Mouse (Mus musculus): ENCODE measurements around the gene Stx1a. TPM values are rescaled to one million over a fixed set of nuclear protein-coding genes. Genes with fewer than 3 reads are reported as not detected.

Stx1a gene
- polyA plus RNA-seq (2015; fragmentation: Nextera tagmentation; extraction: Ambion mirVana) = 9.9 and 11.3 TPM in 2 replicates

GRCm38 (mm10) chr5:135023344-135024173 lies at the start of gene Stx1a:
Gene Stx1a, plus strand, starts transcription at chr5:135023482.
- Histone ChIP-seq H3K36me3 (no peaks in the 10 kb centered on the region), H3K9ac (peak within 1 kb of the TSS; percentile 76), H3K27ac (peak within 1 kb of the TSS; percentile 51), H3K27me3 (no peaks in the 10 kb centered on the region), H3K4me2 (peak within 1 kb of the TSS; percentile 93), H3K4me1 (peaks cover 47% of the 10 kb centered on the region), H3K4me3 (peak within 1 kb of the TSS; percentile 73), H3K9me3 (no peaks in the 10 kb centered on the region)
- peak; percentile 89 for ATAC-seq (ENCODE audit: insufficient number of reproducible peaks, low FRiP score, low TSS enrichment, low read depth)
- under 1% methylated on average over 61 of the region's 61 CpGs for WGBS

DNA sequence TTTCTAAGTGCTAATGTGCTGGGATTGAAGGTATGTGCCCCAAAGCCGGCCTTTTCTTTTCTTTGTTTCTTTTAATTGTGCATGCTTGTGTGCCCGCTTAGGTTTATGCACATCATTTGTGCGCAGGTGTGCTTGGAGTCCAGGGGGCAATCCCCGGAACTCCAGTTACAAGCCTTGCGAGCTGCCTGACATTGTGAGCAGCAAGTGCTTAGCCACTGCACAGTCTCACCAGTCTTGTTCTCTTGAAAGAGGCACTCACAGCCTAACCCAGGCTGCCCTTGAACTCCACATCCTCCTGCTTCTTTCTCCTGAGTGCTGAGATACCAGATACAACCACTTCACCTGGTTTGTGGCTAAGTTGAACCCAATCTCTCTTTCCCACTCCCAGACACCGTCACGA lies 49.8 kb upstream of the Stx1a start:
- H3K27me3 ChIP-seq = no peaks in the 10 kb centered on the region
- no peak overlapping the region for H3K27ac ChIP-seq
- H3K9me3 ChIP-seq = no peaks in the 10 kb centered on the region
- H3K4me3 ChIP-seq = no peak overlapping the region
- WGBS = 81% methylated on average over 7 of the region's 7 CpGs
- no peak for ATAC-seq (ENCODE audit: insufficient number of reproducible peaks, low FRiP score, low TSS enrichment, low read depth)
- no peaks in the 10 kb centered on the region for H3K4me1 ChIP-seq
- H3K9ac ChIP-seq = no peak overlapping the region
- no peaks in the 10 kb centered on the region for H3K36me3 ChIP-seq
- no peak overlapping the region for H3K4me2 ChIP-seq

DNA sequence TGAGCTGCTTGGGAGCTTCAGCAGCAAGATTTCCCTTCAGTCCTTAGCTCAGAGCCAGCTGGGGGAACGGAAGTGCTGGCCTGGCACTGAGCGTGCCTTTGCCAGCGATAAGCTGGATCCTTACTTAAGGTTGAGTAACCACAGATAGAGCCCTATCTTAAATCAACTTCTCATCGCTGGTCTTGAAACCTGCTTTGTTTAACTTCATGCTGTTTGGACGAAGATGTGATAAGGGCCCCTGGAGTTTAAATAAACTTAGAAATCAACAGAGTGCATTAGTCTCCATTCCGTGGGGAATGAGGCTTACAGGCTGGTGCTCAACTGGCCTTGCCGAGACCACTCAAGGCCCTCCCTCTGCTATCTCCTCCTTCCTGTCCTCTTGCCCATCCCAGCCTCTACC lies 49.0 kb upstream of the Stx1a start:
- Histone ChIP-seq H3K4me3 (no peak overlapping the region), H3K4me2 (no peak overlapping the region), H3K27me3 (no peaks in the 10 kb centered on the region), H3K27ac (no peak overlapping the region), H3K36me3 (no peaks in the 10 kb centered on the region), H3K4me1 (no peaks in the 10 kb centered on the region), H3K9me3 (no peaks in the 10 kb centered on the region), H3K9ac (no peak overlapping the region)
- no peak for ATAC-seq (ENCODE audit: insufficient number of reproducible peaks, low FRiP score, low TSS enrichment, low read depth)
- 77% methylated on average over 7 of the region's 7 CpGs for WGBS

DNA sequence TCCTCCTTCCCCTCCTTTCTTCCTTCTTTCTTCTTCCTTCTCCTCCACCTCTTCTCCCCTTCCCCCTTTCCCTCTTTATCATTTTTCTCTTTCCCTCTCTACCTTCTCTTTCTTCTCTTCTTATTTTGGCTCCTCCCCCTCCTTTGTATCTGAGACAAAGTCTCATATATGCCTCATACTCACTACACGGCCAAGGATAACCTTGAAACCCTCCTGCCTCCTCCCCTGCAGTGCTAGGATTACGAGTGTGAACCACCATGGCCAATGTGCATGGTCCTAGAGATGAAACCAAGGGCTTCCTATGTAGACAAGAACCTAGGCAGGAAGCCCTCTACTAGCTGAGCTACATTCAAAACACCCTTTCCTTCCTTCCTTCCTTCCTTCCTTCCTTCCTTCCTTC lies 48.4 kb upstream of the Stx1a start:
- no peaks in the 10 kb centered on the region for H3K36me3 ChIP-seq
- H3K9me3 ChIP-seq = no peaks in the 10 kb centered on the region
- no peaks in the 10 kb centered on the region for H3K27me3 ChIP-seq
- H3K27ac ChIP-seq = no peak overlapping the region
- ATAC-seq (ENCODE audit: insufficient number of reproducible peaks, low FRiP score, low TSS enrichment, low read depth) = no peak
- H3K4me1 ChIP-seq = no peaks in the 10 kb centered on the region
- H3K9ac ChIP-seq = no peak overlapping the region
- H3K4me3 ChIP-seq = no peak overlapping the region
- 53% methylated on average over 2 of the region's 2 CpGs for WGBS
- no peak overlapping the region for H3K4me2 ChIP-seq

DNA sequence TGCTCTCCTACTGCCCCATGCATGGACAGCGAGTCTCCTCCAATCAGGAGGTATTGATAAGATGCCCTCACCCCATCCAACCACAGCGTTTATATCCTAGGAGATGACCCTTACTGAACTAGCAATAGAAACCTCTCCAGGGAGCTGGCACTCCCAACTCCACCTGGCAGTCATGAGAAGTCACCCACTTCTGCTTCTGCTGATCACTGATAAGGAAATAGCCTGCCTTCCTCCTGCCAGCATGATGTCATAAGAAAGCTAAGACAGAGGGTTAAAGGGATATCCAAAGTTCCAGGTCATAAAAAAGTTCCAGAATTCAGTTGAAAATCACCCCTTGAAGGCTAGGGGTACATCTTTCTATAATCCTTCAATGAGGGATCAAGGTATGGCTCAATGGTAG lies 47.1 kb upstream of the Stx1a start:
- Histone ChIP-seq H3K27ac (no peak overlapping the region), H3K9ac (no peak overlapping the region), H3K4me2 (no peak overlapping the region), H3K4me3 (no peak overlapping the region), H3K9me3 (no peaks in the 10 kb centered on the region), H3K36me3 (no peaks in the 10 kb centered on the region), H3K27me3 (no peaks in the 10 kb centered on the region), H3K4me1 (no peaks in the 10 kb centered on the region)
- WGBS = 87% methylated on average over 2 of the region's 2 CpGs
- no peak for ATAC-seq (ENCODE audit: insufficient number of reproducible peaks, low FRiP score, low TSS enrichment, low read depth)

DNA sequence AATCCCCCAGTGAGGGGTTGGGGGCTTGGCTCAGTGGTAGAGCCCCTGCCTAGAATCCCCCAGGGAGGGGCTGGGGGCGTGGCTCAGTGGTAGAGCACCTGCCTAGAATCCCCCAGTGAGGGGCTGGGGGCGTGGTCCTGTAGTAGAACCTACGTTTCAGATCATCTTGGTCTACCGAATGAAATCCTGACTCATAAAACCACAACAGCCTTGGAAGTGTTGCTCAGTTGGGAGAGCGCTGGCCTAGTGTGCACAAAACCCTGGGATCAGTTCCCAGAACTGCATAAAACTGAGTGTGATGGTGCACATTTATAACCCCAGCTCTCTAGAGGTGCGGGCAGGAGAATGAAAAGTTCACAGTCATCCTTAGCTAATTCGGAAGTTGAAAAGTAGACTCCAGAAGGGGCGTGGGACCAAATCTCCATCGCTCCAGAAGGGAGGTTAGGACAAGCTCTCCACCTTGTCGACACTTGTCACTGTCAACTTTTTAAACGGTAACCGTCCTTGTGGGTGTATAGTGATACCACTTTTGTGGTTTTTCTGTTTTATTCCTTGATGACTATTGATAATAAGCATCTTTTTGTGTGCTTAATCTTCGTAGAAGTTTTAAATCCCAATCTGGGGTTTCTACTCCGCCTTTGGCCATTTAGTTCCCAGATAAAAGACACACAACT lies 46.6 kb upstream of the Stx1a start:
- no peaks in the 10 kb centered on the region for H3K9me3 ChIP-seq
- H3K27ac ChIP-seq = no peak overlapping the region
- no peak for ATAC-seq (ENCODE audit: insufficient number of reproducible peaks, low FRiP score, low TSS enrichment, low read depth)

DNA sequence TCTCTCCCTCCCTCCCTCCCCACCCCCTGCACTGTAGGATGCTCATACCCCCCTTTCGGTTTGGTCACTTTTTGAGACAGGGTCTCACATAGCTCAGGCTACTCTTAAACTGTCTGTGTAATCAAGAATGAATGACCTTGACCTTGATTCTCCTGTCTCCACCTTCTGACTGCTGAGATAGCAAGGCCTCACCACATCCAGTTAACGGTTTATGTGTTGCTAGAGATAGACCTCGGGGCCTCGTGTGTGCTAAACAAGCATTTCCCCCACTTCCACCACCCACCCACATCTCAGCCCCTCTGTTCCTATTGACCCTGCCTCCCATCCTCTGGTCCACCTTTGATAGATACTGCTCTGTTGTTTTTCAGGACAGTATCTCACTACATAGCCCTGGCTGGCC lies 45.4 kb upstream of the Stx1a start:
- H3K27ac ChIP-seq = no peak overlapping the region
- WGBS = 84% methylated on average over 4 of the region's 4 CpGs

More for the DNA sequence above, 46.6 kb upstream of the Stx1a start:
- 84% methylated on average over 14 of the region's 14 CpGs for WGBS
- Histone ChIP-seq H3K36me3 (no peaks in the 10 kb centered on the region), H3K9ac (no peak overlapping the region), H3K4me1 (no peaks in the 10 kb centered on the region), H3K4me3 (no peak overlapping the region), H3K4me2 (no peak overlapping the region), H3K27me3 (no peaks in the 10 kb centered on the region)

DNA sequence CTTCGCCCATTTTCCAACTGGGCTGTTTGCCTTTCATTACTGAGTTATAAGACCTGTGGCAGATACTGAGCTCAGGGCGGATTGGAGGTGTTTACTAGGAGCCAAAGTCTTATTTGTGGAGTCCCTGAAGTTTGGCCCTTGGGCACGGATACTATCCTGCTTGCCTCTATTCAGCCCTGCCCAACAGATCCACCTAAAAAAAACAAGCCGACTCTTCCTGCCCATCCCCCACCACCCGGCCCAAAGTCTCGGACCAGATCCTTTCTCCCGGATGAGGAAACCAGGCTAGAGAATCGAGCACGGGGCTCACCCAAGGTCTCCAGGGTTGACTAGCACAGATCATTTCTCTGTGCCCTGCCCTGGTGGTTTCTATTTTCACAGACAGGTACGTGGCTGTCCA lies 42.1 kb upstream of the Stx1a start:
- H3K4me1 ChIP-seq = peaks cover 11% of the 10 kb centered on the region
- peaks cover 23% of the 10 kb centered on the region for H3K27me3 ChIP-seq
- no peaks in the 10 kb centered on the region for H3K36me3 ChIP-seq
- H3K9me3 ChIP-seq = no peaks in the 10 kb centered on the region
- no peak for ATAC-seq (ENCODE audit: insufficient number of reproducible peaks, low FRiP score, low TSS enrichment, low read depth)
- no peak overlapping the region for H3K27ac ChIP-seq
- 67% methylated on average over 10 of the region's 10 CpGs for WGBS
- H3K9ac ChIP-seq = no peak overlapping the region
- no peak overlapping the region for H3K4me3 ChIP-seq
- no peak overlapping the region for H3K4me2 ChIP-seq

More for the DNA sequence above, 45.4 kb upstream of the Stx1a start:
- Histone ChIP-seq H3K36me3 (no peaks in the 10 kb centered on the region), H3K4me2 (no peak overlapping the region), H3K9me3 (no peaks in the 10 kb centered on the region), H3K4me1 (no peaks in the 10 kb centered on the region), H3K27me3 (no peaks in the 10 kb centered on the region), H3K4me3 (no peak overlapping the region), H3K9ac (no peak overlapping the region)
- ATAC-seq (ENCODE audit: insufficient number of reproducible peaks, low FRiP score, low TSS enrichment, low read depth) = no peak

GRCm38 (mm10) chr5:134983111-134983510 lies 40.2 kb upstream of the Stx1a start:
- Histone ChIP-seq H3K4me1 (peaks cover 20% of the 10 kb centered on the region), H3K4me3 (no peak overlapping the region), H3K9ac (no peak overlapping the region), H3K4me2 (no peak overlapping the region), H3K27me3 (peaks cover 42% of the 10 kb centered on the region), H3K9me3 (no peaks in the 10 kb centered on the region), H3K36me3 (no peaks in the 10 kb centered on the region), H3K27ac (no peak overlapping the region)
- no peak for ATAC-seq (ENCODE audit: insufficient number of reproducible peaks, low FRiP score, low TSS enrichment, low read depth)
- 76% methylated on average over 1 of the region's 1 CpGs for WGBS

DNA sequence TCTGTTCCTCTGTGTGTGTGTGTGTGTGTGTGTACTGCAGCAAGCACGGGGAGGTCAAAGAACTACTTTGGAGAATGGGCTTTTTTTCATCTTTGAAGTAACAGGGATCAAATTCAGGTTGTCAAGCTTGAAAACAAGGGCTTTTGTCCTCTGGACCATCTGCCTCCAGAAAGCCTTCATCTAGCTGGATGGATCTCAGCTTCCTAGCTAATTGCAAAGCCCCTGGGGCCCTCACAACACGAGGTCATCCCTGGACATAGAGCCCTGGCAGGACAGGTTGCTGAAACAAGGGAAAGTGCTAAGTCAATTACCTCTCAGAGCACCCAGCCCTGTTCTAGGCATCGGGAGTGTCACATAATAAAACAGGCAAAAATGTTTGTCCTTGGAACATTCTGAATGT lies 39.5 kb upstream of the Stx1a start:
- Histone ChIP-seq H3K27ac (no peak overlapping the region), H3K4me3 (no peak overlapping the region), H3K27me3 (peaks cover 48% of the 10 kb centered on the region), H3K4me1 (peaks cover 20% of the 10 kb centered on the region), H3K36me3 (no peaks in the 10 kb centered on the region), H3K9me3 (no peaks in the 10 kb centered on the region), H3K4me2 (no peak overlapping the region), H3K9ac (no peak overlapping the region)
- 34% methylated on average over 3 of the region's 3 CpGs for WGBS
- no peak for ATAC-seq (ENCODE audit: insufficient number of reproducible peaks, low FRiP score, low TSS enrichment, low read depth)

DNA sequence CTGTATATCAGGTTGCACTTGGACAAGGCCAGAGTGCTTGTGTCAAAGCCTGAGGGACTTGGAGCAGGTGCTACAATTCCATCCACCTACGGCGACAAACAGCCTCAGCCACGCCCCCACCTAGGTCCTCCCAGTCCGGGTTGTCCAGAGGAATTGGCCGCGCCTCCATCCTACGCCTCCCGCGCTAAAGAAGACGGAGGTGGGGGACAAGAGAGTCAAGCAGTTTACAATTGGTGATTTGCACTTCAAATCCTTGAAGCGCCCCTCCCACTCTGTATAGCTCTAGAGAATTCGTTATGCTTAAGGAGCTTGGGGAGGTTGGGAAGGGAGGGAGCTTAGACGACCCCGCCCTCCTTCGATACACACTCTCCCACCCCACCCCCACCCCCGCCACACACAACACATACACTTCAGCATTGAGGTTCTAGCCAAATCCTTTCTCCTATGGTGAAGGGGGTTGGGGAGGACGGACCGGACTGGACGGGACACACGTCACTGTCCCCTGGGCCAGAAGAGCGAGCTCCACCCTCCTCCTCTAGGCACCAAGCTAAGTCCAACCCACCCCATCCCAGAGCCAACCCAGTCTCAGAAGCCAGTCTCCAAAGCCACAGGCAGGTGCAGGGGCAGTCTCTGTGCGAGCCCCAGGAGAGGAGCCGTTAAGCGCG lies 37.5 kb upstream of the Stx1a start, which contains the start of gene Cldn3:
Cldn3 (plus strand) TSS at position 582 of the 665 bp plus-strand sequence.
- H3K27ac ChIP-seq = no peak within 1 kb of the TSS
- H3K36me3 ChIP-seq = no peaks in the 10 kb centered on the region
- no peak within 1 kb of the TSS for H3K9ac ChIP-seq
- 1% methylated on average over 25 of the region's 25 CpGs for WGBS
- H3K4me2 ChIP-seq = peak within 1 kb of the TSS; percentile 49
- H3K4me3 ChIP-seq = peak within 1 kb of the TSS; percentile 30
- ATAC-seq (ENCODE audit: insufficient number of reproducible peaks, low FRiP score, low TSS enrichment, low read depth) = no peak
- peaks cover 64% of the 10 kb centered on the region for H3K27me3 ChIP-seq
- no peaks in the 10 kb centered on the region for H3K9me3 ChIP-seq
- H3K4me1 ChIP-seq = peaks cover 24% of the 10 kb centered on the region
